Mouse (Mus musculus): ENCODE data around the gene Pfdn6.
A peak's percentile ranks its signal among the peaks of the same experiment; 100 is the strongest.
"Not testable (repeated sequence)": the region's sequence is repeated elsewhere in the genome, so short reads cannot be mapped to it uniquely, and the experiment has no call there.

Gene Pfdn6

DNA sequence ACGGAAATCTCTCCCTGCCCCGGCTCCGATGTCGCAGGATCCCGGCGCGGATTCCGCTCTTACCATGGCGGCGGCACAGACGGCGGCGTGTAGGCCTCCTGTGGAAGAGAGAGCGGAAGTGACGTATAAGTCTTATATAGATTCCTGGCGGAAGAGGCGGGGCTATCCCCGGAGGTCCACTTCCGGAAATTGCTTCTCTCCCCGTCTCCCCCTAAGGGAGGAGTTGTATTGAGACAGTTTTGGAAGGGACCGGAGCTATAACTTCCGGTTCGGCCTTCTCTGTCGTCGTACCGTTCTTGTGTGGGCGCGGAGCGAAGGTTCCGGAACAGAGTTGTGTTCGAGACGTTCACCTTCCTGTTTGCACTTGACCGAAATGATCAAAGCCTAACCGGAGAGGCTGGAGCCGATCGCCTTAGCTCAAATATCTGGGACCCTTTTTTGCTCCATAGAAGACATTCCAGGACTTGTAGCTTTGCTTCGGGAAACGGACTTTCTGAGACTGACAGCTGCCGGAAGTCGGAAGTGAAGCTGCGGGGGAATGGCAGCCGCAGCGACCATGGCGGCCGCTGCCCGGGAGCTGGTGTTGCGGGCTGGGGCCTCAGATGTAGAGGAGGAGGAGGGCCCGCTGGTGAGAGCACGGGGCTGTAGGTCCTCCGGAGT is 15.5 kb upstream of the Pfdn6 start, which contains the start of the genes Vps52 and Rps18:
Gene Vps52, plus strand, starts transcription at position 258 of the 660 bp plus-strand sequence.
Gene Rps18, minus strand, starts transcription at position 447 of the 660 bp plus-strand sequence.
- peak; percentile 97 for DNase-seq (ENCODE audit: low spot score)

DNA sequence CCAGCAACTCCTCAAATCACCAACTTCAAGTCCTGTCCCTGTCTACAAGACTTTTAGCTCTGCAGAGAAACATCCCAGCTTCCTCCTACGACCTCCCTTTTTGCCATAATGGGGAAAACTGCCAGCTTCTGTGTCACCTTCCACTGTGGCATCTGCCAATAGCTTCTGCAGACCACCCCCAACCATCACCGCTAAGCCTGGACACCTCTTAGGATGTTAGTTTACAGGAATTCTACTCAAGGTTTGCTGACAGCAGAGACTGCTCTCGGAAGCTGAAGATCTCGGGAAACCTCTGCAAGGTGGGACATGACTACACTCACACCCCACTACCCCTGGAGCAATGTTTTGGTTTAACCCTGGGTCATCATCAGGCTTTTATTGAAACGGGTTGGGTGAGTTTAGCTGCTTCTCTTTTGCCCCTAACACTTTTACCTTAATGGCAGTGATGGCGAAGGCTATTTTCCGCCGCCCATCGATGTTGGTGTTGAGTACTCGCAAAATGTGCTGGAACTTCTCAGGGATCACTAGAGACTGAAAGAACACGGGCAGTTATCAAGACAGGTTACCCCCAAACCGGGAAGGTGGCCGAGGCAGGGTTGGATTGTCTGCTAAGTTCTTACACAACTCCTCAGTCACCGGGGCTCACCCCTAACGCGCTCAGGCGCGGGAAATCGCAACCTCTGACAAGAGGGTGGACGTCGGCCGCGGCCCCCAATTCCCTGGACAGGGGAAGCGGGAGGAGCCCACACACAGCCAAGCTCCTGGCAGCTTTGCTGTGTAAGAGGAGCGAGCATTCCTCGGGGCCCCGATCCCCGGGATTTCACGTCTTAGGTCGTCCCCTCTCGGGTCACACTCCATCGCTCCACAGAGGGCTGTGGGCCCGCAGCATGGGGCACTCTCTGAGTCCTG is 14.8 kb upstream of the Pfdn6 start:
- no peak for DNase-seq (ENCODE audit: low spot score)

DNA sequence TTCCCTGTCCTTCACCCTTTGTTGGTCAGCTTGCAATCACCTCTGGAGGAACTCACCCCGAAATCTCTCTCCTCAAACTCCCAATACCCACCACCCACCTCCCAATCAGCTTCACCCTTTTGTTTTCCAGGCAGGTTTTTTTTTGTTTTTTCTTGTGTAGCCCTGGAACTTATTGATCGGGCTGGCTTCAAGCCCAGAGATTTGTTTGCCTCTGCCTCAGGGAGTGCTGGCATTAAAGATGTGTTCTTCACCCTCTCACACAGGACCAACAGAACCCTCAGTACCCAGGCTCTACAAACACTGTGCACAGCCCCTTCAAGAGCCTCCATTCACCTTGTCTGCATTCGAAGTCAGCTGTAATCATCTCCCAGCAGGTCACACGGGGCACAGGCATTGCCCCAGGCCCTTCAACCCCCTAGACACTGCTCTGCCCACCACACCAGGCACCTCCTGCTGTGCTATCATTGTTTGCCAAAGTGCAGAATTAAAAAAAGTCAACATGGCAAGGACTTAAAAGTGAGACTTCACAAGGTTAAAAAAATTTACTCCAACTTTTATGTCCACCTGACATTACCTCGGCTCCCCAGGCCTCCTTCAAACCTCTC is 13.9 kb upstream of the Pfdn6 start:
- DNase-seq (ENCODE audit: low spot score), result no peak

DNA sequence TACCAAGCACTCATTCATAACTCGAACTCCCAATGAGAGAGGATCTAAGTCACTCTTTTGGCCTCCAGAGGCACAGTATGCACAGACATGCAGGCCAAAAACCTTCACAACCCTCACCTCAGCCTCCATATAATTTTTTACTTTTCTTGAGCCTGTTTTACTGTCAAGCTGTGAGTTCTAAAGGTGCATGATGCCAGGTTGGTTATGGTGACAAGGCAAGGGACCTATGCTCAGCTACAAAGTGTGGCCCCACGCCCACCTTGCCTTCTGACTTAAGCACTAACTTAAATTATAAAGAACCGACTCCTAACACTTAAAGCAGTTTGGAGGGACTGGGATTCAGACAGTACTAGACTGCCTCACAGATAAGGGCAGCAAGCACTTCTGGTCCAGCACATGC is 13.2 kb upstream of the Pfdn6 start:
- no peak for DNase-seq (ENCODE audit: low spot score)

DNA sequence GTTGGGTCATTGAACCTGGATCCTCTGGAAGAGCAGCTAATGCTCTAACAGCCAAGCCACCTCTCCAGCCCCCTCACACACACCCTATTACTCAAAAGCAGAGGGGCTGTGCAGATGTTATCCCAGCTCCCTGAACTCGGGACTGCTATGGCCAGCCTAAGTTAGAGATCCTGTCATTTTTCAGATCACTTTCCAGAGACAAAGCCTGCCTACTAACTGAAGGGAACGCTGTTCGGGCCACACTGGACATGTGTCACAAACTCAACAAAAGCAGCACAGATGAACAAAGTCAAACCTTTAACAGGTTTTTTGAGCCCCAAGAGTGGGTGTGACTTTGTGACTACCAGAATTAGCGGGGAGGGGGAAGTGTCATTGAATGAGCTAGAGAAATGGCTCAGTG is 12.7 kb upstream of the Pfdn6 start:
- DNase-seq (ENCODE audit: low spot score), result no peak

DNA sequence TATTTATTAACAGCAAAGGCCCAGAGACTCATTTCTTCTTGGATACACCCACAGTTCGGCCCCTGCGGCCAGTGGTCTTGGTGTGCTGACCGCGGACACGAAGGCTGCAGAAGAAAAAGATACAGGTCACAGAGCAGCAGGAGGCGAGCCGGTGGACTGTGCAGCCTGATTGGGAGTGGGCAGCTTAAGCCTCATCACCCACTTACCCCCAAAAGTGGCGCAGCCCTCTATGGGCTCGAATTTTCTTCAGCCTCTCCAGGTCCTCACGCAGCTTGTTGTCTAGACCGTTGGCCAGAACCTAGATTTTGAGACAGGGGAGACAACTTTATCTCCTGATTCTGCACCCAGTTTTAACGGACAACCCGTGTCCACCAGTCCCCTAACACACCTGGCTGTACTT is 11.9 kb upstream of the Pfdn6 start:
- not testable (repeated sequence) for DNase-seq (ENCODE audit: low spot score)

DNA sequence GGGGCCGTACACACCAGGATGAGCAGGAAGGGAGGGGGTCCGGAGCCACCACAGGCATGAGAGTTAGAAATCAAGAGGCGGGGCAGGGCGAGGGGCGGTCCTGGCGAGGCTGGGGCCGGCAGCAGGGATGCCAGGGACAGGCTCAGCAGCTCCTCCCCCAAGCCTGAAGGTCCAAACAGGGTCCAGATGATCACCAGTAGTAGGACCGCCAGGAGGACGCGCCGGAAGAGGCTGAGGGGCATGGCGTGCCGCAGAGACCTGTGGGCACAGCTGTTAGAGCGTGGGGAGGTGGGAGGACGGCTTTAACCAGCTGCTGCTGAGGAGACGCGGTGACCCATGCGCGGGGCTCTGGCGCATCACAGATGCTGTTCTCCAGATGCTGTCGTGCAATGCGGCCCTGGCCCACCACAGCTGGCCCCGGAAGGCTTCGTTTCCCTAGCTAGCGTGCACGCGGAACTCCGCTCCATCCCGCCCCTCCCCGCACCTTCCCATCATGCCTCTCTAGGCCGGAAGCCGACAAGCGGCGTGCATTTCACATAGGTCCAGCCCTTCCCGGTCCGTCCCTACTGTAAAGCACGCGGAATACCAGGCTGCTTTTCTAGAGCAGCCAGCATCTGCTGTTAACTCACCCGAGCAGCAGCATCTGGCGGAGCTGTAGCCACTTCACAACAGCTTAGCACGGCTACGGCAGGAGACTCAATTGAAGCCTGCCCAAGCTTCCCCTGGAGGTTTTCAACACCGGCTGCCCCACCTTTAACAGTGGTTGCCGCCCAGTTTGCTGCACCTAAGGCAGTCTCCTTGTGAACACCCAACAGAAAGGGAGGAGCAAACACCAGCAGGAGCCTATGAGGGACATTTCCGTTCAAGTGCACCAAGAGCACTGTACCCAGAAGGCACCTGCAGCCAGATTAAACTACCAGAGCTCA is 11.1 kb upstream of the Pfdn6 start, which contains the start of gene B3galt4:
Gene B3galt4, minus strand, starts transcription at position 468 of the 926 bp plus-strand sequence.
- peak; percentile 89 for DNase-seq (ENCODE audit: low spot score)

DNA sequence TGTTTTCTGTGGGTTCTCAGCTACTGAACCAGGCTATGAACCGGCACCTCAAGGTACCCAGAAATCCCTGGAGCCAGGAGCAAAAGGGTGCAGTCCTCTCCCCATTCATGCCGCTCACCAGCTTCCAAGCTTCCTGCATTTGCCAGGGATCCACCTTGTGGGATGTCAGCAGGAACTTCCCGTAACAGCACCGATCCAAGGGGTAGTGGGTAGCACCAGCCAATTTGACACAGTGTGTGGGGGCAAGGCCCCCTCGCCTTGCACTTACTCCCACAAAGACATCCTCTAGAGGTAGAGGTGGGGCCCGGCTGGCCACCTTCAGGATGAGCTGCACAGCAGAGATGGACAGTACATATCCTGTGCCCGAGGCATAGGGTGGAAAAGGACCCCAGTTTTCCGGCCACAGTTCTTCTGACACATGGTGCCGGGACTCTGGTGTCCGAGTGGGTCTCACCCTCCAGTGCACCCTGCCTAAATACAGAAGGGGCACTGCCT is 10.0 kb upstream of the Pfdn6 start:
- DNase-seq (ENCODE audit: low spot score), result no peak

DNA sequence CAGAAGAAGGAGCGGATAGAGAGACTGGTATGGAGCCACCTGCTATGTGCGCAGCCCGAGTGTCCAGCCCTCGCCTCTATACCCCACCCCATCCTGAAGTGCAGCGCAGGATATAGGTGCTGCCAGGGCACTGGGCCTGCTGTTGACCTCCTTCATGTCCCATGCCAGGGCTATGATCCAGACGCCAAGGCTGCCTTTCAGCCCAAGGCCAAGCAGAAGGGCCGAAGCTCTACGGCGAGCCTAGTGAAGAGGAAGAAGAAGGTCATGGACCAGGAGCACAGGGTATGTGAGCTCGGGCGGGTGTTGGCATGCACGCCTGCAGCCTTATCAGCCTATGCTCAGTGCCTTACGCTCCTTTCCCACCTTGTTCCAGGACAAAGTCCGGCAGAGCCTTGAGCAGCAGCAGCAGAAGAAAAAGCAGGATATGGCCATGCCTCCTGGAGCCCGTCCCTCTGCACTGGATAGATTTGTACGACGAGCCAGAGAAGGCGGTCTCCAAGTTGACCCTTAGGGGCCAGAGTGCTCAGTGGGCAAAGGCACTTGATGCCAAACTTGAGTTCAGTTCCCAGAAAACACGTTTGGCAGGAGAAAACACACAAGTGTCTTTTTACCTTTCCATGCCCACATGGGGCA is 8.9 kb upstream of the Pfdn6 start:
- DNase-seq (ENCODE audit: low spot score), result no peak

DNA sequence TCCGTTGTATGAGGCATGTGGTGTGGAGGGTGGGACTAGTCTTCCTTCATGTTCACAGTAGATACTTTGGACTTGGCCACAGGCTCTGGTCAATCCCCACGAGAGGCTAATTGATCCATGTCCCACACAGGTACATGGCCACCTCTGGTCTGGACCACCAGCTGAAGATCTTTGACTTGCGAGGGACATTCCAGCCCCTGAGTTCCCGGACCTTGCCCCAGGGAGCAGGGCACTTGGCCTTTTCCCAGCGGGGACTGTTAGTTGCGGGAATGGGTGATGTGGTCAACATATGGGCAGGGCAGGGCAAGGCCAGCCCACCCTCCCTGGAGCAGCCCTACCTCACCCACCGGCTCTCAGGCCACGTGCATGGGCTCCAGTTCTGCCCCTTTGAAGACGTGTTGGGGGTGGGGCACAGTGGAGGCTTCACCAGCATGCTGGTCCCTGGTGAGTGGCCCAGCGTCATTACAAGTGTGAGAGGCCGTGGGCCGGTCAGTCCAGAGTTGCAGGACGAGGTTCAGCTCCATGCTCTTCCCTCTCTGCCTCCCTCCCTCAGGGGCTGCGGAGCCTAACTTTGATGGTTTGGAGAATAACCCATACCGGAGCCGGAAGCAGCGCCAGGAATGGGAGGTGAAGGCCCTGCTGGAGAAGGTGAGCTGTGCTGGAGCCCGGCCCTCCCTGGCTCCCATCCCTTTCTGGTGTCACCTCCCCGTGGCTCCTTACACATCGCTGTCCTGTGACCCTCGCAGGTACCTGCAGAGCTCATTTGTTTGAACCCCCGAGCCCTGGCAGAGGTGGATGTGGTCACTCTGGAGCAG is 8.2 kb upstream of the Pfdn6 start:
- no peak for DNase-seq (ENCODE audit: low spot score)

DNA sequence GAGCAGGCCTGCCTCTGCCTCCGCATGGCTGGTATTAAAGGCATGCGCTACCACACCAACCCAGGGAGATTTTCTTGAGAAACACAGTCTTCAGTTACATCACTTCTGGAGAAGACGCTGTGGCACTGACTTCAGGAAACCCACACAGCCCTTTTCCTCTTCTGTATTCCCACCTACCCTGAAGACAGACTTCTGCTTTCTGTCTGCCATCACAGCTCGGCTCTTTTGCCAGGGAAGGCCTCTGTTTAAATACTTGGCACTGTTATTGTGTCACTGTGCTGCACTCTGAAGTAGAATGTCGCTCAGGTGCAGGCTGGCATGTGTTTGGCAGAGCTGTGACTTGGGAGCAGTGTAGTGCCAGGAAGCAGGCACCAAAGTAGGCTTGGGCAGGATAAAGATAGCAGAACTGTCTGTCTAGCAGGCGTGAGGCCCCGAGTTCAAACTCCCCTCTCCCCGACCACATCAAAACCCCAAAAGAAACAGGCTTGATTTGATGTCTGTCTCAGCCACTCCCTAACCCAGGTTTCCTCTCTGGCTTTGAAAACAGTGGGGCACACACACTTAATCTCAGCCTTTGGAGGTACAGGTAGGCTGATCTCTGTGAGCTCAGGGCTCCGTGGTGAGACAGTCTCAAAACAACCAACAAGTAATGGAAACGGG is 7.4 kb upstream of the Pfdn6 start:
- DNase-seq (ENCODE audit: low spot score), result no peak

DNA sequence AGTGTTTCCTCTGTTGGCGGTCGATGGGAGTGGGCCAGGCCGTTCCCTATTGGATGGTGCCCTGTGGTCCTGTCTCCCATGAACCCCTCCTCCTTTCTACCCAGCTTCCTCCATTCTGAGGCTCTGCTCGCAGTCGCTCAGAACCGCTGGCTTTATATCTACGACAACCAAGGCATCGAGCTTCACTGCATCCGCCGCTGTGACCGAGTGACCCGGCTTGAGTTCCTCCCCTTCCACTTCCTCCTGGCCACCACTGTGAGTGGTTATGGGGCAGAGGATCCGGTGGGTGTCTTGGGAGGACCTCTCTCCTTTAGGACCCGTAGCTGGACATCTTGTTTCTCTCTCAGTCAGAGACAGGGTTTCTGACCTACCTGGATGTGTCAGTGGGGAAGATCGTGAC is 3.3 kb upstream of the Pfdn6 start:
- no peak for DNase-seq (ENCODE audit: low spot score)

DNA sequence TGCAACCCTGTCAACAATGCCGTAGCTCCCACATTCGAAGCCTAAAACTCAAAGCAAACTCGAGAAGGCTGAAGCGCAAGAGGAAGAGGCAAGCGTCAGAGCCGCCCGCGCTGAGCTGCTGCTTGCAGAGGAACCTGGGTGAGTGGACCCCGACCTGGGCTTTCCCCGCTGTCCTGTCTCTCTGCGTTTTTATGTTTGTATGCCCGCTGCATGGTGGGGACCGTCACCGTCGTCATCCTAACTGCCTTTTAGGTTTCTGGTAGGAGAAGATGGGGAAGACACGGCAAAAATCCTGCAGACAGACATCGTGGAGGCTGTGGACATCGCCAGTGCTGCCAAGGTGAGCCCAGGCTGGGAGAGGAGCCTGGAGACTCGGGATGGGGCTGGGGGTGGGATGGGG is 1.2 kb upstream of the Pfdn6 start:
- DNase-seq (ENCODE audit: low spot score), result no peak

DNA sequence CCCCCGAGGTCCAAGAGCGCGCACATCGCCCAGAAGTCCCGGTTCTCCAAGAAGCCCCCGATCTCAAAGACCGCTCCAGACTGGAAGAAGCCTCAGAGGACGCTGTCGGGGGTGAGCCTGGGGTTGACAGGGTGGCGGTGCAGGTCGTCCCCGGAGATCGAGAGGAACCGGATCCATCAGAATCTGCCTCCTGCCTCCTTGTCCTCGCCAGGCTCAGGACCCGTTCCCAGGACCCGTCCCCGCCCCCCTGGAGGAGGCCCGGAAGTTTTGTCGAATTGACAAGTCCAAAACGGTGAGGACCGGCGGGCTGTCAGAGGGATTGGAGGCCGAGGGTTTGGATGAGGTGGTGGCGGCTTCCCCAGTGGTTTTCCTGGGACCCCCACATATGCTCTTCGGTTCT is 838 bp upstream of the Pfdn6 start:
- peak; percentile 65 for DNase-seq (ENCODE audit: low spot score)

DNA sequence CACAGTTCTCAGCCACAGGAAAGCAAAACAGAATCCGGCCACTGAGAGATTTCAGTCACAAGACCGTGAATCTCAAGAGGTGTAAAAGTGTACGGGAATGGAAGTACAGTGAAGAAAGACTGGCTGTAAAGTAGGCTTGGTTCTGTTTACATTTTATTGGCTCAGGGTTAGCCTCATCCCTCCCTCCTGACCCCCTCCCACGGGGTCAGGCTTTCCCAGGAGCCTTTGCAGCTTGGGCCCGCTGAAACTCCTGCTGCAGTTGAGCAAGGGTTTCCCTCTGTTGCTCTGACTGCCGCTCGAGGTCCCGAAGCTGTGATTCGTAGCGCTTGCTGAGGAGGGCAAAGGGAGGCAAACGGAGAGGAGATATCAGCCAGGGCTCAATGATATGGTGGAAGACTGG is 1.4 kb downstream of the Pfdn6 start:
- DNase-seq (ENCODE audit: low spot score), result no peak

DNA sequence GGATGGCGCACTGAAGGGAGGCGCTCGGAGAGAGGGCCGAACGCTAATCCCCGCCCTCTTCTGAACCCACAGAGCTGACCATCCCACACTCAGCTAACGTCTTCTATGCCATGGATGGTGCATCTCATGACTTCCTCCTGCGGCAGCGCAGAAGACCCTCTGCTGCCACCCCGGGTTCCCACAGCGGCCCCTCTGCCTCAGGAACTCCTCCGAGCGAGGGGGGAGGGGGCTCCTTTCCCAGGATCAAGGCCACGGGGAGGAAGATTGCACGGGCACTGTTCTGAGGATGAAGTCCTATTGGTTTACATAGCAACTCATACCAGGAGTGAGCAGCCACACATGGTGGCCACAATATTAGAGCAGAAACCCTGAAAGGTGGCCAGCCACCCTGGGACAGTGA is 3.1 kb downstream of the Pfdn6 start:
- no peak for DNase-seq (ENCODE audit: low spot score)

DNA sequence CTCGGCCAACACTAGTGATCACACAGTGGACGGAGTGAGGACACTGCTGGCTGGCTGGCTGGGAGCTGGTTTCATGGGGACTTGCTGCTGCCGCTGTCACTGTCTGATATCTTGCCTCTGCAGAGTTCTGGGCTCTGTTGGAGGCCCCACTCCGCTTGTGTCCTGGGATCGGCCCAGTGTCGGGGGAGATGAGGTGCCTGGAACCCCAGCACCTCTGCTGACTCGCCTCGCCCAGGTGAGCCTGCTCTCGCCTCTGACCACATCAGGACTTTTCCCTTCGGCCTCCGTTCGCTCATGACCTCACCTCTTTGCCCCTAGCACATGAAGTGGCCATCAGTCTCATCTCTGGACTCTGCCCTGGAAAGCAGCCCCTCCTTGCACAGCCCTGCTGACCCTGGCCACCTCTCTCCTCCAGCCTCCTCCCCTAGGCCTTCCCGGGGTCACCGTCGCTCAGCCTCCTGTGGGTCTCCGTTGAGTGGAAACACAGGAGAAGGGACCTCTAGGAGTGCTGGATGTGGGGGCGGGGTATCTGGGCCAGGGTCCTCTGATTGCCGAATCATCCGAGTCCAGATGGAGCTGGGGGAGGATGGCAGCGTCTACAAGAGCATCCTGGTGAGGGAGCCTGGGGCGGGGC is 4.6 kb downstream of the Pfdn6 start:
- DNase-seq (ENCODE audit: low spot score), result no peak

DNA sequence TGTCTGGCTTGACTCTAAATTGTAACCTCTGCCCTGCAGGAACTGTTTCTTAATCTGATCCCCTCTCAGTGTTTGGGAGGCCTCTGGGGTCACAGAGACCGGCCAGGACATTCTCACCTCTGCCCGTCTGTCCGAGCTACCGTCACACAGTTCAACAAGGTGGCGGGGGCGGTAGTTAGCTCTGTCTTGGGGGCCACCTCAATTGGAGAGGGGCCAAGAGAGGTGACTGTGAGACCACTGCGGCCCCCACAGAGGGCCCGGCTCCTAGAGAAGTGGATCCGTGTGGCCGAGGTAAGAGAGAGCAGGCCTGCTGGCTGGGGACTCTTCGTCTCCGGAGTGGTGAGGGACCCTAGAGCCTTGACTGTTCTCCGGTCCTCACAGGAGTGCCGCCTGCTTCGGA is 7.2 kb downstream of the Pfdn6 start:
- no peak for DNase-seq (ENCODE audit: low spot score)

DNA sequence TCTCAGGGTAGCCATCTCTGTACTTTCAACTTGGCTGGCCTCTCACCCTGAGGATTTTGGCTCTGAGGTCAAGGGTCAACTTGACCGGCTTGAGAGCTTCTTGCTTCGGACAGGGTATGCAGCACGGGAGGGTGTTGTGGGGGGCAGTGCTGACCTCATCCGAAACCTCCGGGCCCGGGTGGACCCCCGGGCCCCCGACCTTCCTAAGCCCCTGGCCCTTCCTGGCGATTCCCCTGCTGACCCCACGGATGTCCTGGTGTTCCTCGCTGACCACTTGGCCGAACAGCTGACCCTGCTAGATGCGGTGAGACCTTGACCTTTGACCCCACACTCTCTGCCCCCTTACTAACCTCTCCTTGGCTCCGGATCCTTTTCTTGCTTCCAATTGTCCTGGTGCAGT is 7.7 kb downstream of the Pfdn6 start:
- no peak for DNase-seq (ENCODE audit: low spot score)

All from MN1 (cell line).